Mouse (Mus musculus): ENCODE measurements around the gene Gm7682. TPM values are rescaled to one million over a fixed set of nuclear protein-coding genes. Genes with fewer than 3 reads are reported as not detected.
"Not testable (repeated sequence)": the region's sequence is repeated elsewhere in the genome, so short reads cannot be mapped to it uniquely, and the experiment has no call there.

The Gm7682 gene
- not detected in 2 replicates for polyA plus RNA-seq (2015; fragmentation: Nextera tagmentation; extraction: Ambion mirVana)

- not testable (repeated sequence) for ATAC-seq (ENCODE audit: insufficient number of reproducible peaks, low FRiP score, low TSS enrichment, low read depth); H3K27me3 ChIP-seq; H3K4me2 ChIP-seq (replicated peaks); H3K9me3 ChIP-seq (replicated peaks); H3K27ac ChIP-seq (replicated peaks); H3K4me3 ChIP-seq (replicated peaks); H3K4me1 ChIP-seq; H3K9ac ChIP-seq; H3K36me3 ChIP-seq
- WGBS, result no CpG with 5 or more reads among the region's 3 CpGs
These were observed at the start of gene Gm7682 for GRCm38 (mm10) chr5:94445484-94445883. Gene Gm7682 (plus strand): TSS chr5:94445784.

Other genes starting within 250 kb of the Gm7682 start
- gene Gm3106, start 227.8 kb upstream of the Gm7682 start, polyA plus RNA-seq (2015; fragmentation: Nextera tagmentation; extraction: Ambion mirVana), result not detected in 2 replicates
- not detected in 2 replicates for gene A430089I19Rik, start 139.0 kb upstream of the Gm7682 start, polyA plus RNA-seq (2015; fragmentation: Nextera tagmentation; extraction: Ambion mirVana)
- gene Gm6502, start 131.3 kb upstream of the Gm7682 start, polyA plus RNA-seq (2015; fragmentation: Nextera tagmentation; extraction: Ambion mirVana), result not detected in 2 replicates
- gene AA792892, start 106.0 kb upstream of the Gm7682 start, polyA plus RNA-seq (2015; fragmentation: Nextera tagmentation; extraction: Ambion mirVana), result not detected in 2 replicates
- gene Gm3139, start 80.5 kb downstream of the Gm7682 start, polyA plus RNA-seq (2015; fragmentation: Nextera tagmentation; extraction: Ambion mirVana), result not detected in 2 replicates
- gene Gm3147, start 170.6 kb downstream of the Gm7682 start, polyA plus RNA-seq (2015; fragmentation: Nextera tagmentation; extraction: Ambion mirVana), result not detected in 2 replicates
- gene Gm6509, start 178.2 kb downstream of the Gm7682 start, polyA plus RNA-seq (2015; fragmentation: Nextera tagmentation; extraction: Ambion mirVana), result not detected in 2 replicates
- not detected in 2 replicates for gene Gm6205, start 202.6 kb downstream of the Gm7682 start, polyA plus RNA-seq (2015; fragmentation: Nextera tagmentation; extraction: Ambion mirVana)